Mouse (Mus musculus): ENCODE measurements around the gene Trmt10b.

Gene Trmt10b

DNA sequence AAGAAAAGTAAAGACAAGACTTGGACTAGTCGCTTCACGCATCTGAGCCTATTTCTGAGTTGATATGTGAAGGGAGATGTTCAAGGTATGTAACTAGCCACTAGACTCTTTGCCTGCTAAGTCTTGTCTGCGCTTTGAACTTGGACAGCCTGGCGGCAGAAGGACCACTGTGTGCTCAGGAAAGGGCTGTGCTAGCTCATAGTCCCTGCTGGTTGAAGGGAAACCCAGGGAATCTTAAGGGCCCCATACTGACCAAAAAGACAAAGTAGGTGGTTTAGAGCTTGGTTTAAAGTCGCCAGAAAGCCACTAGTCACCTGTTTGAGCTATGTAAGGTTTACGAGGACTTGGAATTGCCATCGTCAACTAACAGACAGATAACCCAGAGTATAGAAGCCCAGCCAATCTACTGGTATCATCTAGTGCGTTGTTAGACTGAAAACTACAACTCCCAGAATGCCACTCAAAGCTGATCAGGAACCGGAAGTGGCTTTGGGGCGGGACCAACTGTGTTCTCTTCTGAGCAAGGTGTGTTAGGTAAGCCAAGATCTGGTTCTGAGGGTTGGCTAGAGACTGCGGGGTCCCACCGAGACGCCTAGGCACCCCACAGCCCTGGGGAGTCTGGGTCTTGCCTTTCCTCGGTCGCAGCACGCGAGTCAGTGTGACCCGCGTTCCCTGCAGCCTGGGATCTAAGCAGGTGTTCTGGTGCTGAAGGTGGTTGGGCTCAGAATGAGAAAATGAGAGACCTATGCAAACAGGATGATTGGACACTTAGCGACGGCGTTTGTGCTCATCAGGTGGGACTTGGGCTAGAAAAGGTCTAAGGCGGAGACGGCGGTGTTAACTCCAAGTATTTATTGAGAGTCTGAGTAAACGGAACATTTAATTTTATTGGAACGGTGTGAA, at the start of gene Trmt10b:
Gene Trmt10b (plus strand): TSS at position 466 of the 903 bp plus-strand sequence.
- DNase-seq = peak; percentile 73

GRCm38 (mm10) chr4:45251265-45251664, 45.7 kb upstream of the Trmt10b start:
- no peak for DNase-seq

- DNase-seq = no peak
Measured at GRCm38 (mm10) chr4:45252861-45253262, 44.1 kb upstream of the Trmt10b start.

DNA sequence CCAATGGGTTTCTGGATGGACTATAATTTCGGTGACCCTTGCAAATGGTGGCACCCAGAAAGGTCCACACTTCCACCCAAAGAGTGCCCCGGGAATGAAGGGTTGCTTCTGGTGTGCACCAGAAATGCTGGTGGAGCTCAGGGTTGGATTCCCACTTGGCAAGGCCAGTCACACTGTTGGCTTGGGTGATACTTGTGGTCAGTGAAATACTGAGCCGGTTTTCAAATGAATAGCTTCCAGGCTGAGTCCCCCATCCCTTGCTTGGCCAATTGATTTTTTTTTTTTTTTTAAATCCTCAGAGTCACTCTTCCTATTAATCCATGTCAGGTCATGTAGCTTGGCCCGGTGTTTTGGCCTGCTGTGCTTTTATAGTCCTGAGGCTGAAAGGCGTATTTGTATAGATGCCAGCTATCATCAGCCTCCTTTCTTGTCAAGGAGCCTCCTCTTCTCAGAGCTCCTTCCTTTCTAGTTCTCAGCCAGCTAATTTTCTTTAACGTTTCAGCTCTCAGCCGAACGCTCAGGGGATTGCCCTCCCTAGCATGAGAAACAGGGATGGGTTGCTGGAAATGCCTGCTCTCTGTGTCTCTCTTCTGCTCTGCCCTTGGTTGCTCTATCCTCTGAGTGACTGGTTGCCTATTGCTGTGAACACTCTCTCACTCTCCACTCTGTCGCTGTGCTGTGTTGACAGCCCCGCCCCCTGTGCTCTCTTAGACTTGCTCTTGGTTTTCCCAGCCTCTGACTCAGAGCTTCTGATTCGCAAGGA, 42.9 kb upstream of the Trmt10b start:
- no peak for DNase-seq

DNA sequence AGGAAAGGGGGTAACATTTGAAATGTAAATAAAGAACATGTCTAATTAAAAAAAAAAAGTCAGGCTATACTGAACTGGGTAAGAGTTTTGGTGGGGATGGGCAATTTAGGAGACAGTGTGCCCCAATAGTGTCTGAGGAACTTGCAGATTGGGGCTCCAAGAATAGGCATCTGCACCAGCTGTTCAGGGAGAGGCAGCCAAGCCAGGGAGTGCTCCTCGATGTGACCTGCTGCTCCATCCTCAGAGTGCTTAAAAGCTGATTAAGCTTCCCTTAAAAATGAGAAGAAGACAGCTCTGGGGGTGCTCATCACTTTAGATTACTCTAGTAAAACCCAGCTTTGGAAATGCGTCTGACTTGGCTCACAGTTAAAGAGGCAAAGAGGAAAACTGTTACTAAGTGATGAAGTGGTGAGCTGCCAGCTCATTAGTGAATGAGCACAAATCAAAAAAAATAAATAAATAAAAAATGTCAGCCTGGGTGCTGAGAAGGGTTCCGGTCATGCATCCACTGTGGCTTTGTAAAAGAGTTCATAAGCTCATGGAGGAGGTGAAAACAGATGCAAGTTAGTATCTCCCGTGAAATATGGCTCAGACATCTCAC, 37.6 kb upstream of the Trmt10b start:
- DNase-seq = no peak

DNA sequence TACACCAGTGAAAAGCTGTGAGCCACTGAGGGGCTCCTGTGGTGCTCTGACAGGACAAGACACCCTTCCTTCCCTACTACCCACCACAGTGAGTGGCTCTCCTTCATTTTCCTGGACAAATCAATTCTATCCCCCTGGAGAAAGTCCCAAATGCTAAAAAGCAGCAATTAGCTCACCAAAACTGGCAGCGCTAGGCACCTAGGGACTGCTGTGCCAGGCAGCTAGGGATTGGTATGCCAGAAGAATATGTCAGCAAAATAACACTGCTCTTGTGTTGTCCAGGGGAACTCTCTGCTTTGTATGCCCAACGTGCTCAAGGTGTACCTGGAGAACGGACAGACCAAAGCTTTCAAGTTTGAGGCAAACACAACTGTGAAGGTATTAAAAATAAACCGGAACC, 35.4 kb upstream of the Trmt10b start:
- no peak for DNase-seq

GRCm38 (mm10) chr4:45267883-45268282, 29.0 kb upstream of the Trmt10b start:
- DNase-seq = no peak

- no peak for DNase-seq
Measured at GRCm38 (mm10) chr4:45271041-45271452, 25.9 kb upstream of the Trmt10b start.

DNA sequence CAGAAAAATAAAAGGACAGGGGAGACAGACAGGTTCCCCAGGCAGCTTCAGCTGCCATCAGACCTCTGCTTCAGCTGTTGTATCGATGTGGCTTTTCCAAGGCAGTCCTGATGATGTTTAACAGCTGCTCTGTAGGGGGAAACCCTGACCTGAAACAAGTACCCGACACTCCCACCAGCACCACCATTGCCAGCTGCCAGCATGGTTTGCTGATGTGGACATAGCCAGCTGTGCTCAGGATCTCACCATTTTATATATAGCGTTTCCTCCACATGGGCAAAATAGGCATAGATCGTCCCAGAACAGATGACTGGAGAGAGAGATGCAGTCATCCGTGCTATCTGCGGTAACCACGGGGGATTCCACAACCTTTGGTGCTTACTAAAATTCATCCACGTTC, 21.2 kb upstream of the Trmt10b start:
- DNase-seq = no peak

GRCm38 (mm10) chr4:45279292-45279691, 17.6 kb upstream of the Trmt10b start:
- no peak for DNase-seq

DNA sequence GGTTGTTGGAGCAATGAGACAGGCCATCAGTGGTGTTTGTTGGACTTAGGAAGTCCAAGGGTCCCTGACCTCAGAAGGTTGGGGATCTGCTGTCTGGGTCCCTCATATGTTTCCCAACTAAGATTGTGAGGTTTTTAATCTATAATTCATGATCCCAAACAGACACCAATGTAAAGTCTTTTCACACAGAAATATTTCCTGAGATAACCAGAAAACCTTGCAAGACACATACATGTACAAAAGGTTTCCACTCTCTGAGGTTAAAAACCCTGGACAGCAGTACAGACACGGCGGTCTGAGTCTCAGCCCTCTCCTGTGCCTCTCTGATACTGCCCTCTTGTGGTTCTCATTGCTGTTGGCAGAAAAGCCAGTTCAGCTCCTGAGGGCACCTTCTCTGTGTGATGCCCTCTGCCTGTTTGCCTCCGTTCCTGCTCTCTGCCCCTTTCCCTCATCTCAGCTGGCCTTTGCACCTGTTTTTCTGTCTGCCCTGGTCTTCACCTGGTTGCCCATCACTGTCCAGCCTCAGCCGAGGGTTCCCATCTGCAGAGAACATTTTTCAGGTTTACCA, 16.9 kb upstream of the Trmt10b start:
- peak; percentile 74 for DNase-seq

DNA sequence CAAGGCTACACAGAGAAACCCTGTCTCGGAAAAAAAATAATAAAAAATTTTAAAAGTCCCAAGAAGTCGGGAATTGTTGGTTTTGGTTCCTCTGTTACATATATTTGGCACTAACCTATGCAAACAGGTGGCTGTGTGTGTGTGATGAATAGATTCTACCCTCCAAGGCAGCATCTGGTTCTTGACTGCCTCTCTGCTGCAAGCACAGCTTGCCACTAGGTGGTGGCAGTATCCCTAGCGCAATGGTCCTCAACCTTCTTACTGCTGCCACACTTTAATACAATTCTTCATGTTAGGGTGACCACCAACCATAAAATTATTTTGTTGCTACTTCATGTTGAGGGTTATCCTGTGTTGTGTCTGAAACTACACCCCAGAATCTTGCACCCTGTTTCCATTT, 10.6 kb upstream of the Trmt10b start:
- no peak for DNase-seq

- DNase-seq = no peak
Measured at GRCm38 (mm10) chr4:45287906-45288305, 9.0 kb upstream of the Trmt10b start.

GRCm38 (mm10) chr4:45305536-45305935, 8.6 kb downstream of the Trmt10b start:
- no peak for DNase-seq

GRCm38 (mm10) chr4:45308046-45308445, 11.1 kb downstream of the Trmt10b start:
- DNase-seq = peak; percentile 29

DNA sequence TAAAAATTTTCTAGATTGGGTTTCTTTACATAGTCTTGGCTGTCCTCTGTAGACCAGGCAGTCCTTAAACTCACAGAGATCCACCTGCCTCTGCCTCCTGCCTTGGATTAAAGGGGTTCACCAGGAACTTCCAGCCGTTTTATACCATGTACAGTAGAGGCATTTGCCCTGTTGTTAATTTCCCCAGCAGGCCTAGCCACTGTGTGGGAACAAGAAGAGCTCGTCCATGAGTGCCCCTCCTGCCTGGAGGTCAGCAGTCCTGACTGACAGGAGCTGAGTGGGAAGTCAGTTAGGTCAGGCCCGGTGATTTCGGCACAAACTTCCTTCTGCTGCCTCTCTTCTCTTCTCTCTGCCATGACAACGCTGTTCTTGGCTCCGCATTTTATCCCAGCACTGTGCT, 11.7 kb downstream of the Trmt10b start:
- no peak for DNase-seq

- no peak for DNase-seq
Measured at GRCm38 (mm10) chr4:45311056-45311455, 14.1 kb downstream of the Trmt10b start.

GRCm38 (mm10) chr4:45320159-45320816, 23.4 kb downstream of the Trmt10b start:
- peak; percentile 85 for DNase-seq

DNA sequence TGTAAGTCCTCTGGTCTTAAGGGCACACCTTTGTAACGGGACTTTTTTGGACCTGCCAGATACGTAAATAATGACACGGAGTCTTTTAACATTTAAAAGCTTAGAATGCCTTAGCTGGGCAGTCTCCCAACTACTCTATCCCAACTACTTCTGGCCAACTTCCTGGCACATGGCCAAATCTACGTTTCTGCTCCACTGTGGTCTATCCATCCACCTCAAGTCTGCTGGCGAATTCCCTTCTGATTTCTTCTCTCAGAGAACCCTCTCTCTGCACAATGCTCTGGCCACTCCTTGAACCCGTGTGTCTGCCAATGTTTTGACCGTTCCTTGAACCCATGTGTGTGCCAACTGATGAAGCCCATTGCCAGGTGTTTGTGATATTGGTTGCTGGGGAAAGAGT, 34.2 kb downstream of the Trmt10b start:
- no peak for DNase-seq

DNA sequence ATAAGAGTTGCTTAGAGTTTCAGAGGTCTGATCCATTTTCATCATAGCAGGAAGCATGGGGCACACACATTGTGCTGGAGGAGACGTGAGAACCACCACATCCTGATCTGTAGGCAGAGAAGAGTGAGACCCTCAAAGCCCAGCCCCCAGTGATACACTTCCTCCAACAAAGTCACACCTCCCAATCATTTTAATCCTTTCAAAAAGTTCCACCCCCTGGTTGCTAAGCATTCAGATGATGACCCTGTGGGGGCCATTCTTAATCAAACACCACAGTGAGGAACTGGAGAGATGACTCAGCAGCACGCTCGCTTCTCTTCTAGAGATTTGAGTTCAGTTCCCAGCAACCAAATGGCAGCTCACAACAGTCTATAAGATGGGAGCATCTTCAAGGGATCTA, 35.5 kb downstream of the Trmt10b start:
- no peak for DNase-seq

DNA sequence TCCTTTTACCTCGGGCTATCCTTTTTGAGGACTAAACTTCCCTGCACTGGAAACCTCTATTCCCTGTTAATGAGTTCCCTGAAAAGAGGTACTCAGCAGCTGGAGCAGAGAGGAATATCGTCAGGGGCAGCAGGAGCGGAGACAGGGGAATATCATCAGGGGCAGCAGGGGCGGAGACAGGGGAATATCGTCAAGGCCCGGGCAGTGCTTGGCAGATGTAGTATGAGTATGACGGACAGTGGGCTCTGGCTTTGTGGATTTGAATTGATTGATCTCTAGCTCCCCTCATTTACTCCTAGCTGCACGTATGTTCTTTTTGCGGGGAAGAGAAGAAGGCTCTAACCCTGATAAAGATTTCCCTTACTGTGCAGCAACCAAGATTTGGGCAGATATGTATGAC, 44.3 kb downstream of the Trmt10b start:
- DNase-seq = no peak

DNA sequence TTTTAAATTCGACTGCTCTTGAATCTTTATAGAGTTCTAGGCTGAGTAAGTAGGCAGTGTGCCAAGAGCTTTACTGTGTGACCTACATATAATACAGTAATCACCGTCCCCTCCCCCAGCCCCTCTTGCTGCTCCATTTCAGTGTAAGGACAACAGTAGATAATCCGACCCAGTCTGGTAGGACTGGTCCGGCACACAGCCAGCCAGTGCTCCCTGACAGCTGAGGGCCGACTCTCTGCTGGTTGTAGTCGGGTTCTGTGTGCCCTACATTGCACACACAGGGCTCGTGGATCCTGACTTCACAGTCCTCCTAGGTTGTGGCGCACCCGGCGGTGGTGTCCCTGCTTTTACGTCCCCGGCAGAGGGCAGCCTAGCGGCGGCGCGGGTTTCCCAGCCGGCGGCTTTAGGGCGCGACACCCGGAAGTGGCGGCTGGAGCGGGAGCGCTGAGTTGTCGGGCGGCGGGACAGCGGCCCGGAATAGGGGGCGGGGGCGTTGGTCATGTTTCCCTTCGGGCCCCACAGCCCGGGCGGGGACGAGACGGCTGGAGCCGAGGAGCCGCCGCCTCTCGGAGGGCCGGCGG, 44.8 kb downstream of the Trmt10b start, which contains the start of gene Dcaf10:
Gene Dcaf10 (plus strand): TSS at position 433 of the 581 bp plus-strand sequence.
- DNase-seq = peak; percentile 95

Measured in lung, postnatal 14 days (tissue).